Mouse (Mus musculus): Measurements from ENCODE around the gene Kcnk15.
A peak's percentile ranks its signal among the peaks of the same experiment; 100 is the strongest.

Kcnk15 gene

DNA sequence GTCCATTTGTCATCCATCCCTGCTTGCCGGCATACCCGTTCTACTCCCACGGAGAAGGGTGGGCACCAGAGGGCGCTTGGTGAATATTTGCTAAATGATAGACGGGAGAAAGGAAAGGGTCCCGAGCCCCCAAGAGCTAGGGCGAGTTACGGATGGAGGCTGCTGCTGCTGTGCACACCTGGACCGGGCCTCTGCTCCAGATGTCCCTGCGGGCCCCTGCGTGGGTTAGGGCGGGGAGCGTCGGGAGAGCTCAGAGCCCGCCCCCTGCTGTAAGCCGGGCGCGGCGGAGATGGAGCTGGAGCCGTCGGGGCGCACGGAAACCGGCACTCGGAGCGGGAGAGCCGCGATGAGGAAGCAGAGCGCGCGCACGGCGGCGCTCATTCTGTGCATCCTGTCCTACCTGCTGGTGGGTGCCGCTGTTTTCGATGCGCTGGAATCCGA is at the start of gene Kcnk15:
TSS of gene Kcnk15 (plus strand) at position 191 of the 441 bp plus-strand sequence.
- ATAC-seq (ENCODE audit: insufficient number of reproducible peaks, low FRiP score, low TSS enrichment) = no peak

DNA sequence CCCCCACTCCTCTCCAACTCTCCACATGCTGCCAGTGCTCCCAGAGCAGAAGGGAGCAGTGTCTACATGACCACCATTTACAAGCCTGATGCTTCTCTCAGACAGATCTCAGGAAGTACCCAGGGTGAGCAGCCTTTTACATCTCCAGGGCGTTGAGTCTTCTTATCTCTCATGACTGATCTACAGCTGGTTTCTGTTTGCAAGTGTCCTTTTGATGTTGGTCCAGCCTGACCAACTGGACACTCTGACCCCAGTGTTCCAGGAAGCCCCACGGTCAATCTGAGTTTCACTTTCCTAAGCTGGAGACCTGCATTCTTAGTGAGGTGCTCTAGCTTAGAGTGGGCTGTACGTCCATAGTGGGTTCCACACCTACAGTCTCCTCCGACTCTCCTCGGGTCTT is 49.6 kb upstream of the Kcnk15 start:
- ATAC-seq (ENCODE audit: insufficient number of reproducible peaks, low FRiP score, low TSS enrichment) = no peak

DNA sequence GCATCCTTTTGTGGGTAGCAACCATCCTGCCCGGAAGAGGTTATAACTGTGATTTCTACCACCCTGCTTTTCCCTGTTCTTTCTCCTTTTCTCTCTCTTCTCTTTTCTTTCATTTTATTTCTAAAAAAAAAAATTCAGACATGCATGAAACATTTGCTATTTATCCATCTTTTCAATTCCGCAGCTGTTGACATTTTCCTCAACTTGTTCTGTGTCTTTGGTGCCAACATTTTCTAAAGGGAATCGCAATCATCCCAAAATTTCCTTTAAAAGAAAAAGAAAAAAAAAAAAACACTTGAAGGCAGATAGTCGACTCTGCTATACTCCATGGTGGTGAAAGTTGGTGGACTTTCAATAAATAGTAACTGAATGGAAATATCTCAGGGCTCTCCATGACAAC is 44.3 kb upstream of the Kcnk15 start:
- no peak for ATAC-seq (ENCODE audit: insufficient number of reproducible peaks, low FRiP score, low TSS enrichment)

- no peak for ATAC-seq (ENCODE audit: insufficient number of reproducible peaks, low FRiP score, low TSS enrichment)
These were observed 43.7 kb upstream of the Kcnk15 start for GRCm38 (mm10) chr2:163809704-163810103.

GRCm38 (mm10) chr2:163813077-163813476 is 40.4 kb upstream of the Kcnk15 start:
- no peak for ATAC-seq (ENCODE audit: insufficient number of reproducible peaks, low FRiP score, low TSS enrichment)

DNA sequence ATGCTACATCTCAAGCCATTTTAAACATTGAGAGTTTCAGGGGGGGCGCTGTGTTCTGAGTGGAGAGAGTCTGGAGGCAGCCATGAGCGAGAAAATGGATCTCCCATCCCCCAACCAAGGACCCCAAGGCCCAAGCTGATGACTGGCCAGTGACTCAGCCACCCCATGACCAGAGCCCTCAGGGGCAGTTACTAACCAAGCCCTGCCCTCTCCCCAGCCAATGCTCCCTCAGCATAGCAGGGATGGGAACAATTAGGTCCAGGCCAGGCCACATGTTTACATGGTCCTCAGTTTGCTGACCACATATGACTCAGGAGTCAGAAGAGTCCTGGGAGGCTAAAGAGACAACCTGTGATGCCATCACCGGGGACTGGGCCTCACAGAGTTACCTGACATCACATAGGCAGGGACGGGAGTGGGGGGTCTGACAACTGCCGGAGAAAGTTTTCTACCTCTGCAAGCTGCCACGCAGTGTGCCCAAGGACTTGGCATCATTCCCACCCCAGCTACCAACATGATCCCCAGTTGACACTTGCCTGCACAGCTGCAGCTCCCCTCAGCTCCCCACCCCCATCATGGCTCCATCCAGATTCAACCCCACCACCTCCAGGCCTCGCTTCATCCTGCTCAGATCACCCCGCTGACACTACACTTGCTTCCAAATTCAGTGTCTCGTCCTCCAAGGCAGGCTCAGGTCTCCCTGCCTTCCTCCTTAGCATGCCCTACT is 38.5 kb upstream of the Kcnk15 start:
- no peak for ATAC-seq (ENCODE audit: insufficient number of reproducible peaks, low FRiP score, low TSS enrichment)

DNA sequence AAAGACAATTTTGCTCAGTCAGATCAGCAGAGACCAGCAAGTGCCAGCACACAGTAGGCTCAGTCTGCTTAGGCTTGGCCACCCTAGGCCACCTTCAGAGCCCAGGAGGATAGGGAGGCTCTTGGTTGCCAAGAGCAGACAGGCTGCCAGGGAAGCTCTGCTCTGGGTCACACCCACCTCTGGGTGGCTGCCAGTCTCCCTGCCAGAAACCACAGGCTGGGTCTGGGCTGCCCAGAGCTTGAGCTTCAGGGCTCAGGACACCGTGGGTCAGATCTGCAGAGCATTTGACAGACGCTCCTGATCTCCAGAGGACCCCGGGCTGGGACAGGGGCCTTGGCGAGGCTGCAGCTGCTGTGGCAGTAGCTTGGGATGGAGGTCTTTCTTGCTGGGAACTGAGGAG is 32.8 kb upstream of the Kcnk15 start, which contains the start of gene Ccn5:
TSS of gene Ccn5 (plus strand) at position 255 of the 400 bp plus-strand sequence.
- peak; percentile 72 for ATAC-seq (ENCODE audit: insufficient number of reproducible peaks, low FRiP score, low TSS enrichment)

- no peak for ATAC-seq (ENCODE audit: insufficient number of reproducible peaks, low FRiP score, low TSS enrichment)
These were observed 30.2 kb upstream of the Kcnk15 start for GRCm38 (mm10) chr2:163823248-163823647.

DNA sequence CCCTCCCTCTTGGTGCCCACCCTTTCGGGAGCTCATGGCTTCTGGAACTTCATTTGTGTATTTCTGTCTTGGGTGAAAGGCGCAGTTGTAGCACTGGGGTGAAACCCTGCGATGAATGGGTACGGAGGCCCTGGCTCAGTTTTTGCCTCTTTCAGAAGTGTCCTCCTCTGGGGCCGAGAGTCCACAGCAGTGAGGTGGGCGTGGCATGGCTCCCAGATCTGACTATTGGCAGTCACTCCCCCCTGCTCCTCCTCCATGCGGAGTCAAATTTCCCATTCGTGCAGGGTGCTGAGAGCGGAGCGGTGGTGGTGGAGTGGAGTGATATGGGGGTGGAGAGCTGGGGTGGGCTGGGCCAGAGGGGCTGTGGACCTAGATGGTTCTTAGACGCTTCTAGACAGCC is 29.7 kb upstream of the Kcnk15 start:
- ATAC-seq (ENCODE audit: insufficient number of reproducible peaks, low FRiP score, low TSS enrichment) = no peak

DNA sequence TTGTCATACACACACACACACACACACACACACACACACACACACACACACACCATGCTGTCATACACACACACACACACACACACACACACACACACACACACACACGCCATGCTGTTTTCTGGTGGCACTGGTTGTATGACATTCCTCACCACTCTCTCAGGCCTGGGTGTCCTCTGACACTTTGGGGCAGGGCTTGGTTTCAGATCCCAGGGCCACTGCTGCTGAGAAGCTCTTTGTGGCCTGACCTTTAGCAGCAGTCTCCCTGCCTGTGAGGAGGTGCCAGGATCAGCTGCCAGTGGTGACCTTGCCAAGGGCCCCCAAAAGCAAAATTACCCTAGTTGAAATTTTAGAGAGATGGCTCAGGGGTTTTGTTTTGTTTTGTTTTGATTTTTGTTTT is 27.6 kb upstream of the Kcnk15 start:
- ATAC-seq (ENCODE audit: insufficient number of reproducible peaks, low FRiP score, low TSS enrichment) = no peak

DNA sequence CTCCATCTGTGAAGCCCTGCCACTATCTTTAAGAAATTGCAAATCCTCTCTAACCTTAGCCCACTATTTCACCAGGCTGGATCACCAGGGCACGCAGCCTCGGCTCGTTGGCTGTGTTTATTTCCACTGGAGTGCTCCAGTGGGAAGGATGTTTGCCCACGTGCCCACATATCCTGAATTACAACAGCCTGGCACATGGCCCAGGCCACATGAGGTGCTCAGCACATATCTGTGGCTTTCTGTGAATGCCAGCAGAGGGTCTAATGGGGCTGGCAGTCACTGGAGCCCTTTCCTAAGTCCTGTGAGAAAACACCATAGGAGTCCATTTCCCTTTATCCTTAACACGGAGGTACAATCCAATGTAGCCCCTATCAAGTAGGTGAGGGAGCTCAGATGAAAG is 27.0 kb upstream of the Kcnk15 start:
- no peak for ATAC-seq (ENCODE audit: insufficient number of reproducible peaks, low FRiP score, low TSS enrichment)

GRCm38 (mm10) chr2:163831163-163831562 is 22.3 kb upstream of the Kcnk15 start:
- no peak for ATAC-seq (ENCODE audit: insufficient number of reproducible peaks, low FRiP score, low TSS enrichment)

DNA sequence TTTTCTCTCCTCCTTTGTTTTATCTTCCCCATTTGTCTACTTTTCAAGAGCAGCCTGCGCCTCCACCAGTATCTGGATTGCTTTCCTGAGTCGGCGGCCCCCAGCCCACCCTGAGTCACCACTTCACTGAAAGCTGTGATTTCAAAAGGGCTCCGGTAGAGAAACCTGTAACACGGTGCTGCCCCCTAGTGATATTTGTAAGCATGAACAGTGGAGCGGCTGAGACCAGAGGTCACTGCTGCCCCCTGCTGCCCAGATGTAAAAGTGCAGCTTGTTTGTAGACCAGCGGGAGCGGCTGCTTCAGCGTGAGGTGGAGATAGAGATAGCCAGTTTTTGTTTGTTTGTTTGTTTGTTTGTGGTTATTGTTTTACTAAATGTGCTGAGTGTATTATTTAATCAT is 15.4 kb upstream of the Kcnk15 start:
- ATAC-seq (ENCODE audit: insufficient number of reproducible peaks, low FRiP score, low TSS enrichment) = peak; percentile 81

- ATAC-seq (ENCODE audit: insufficient number of reproducible peaks, low FRiP score, low TSS enrichment) = peak; percentile 57; the same call in 1 of the 2 replicates
These were observed 13.9 kb upstream of the Kcnk15 start for GRCm38 (mm10) chr2:163839519-163839918.

- ATAC-seq (ENCODE audit: insufficient number of reproducible peaks, low FRiP score, low TSS enrichment) = no peak
These were observed 11.4 kb upstream of the Kcnk15 start for GRCm38 (mm10) chr2:163842043-163842442.

DNA sequence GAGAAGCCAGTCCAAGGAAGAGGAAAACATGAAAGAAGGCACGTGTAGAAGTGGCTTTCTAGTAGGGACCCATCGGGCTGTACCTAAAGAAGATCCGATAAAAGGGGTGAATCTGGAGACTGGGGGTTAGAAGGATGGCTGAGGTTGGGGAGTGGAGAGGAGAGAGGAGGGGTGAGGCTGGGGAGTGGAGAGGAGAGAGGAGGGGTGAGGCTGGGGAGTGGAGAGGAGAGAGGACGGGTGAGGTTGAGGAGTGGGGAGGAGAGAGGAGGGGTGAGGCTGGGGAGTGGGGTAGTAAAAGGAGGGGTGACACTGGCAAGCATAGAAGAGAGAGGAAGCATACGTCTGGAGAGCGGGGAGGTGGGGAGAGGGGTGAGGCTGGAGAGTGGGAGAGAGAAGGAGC is 3.8 kb downstream of the Kcnk15 start:
- ATAC-seq (ENCODE audit: insufficient number of reproducible peaks, low FRiP score, low TSS enrichment) = no peak

- peak; percentile 26; the same call in 1 of the 2 replicates for ATAC-seq (ENCODE audit: insufficient number of reproducible peaks, low FRiP score, low TSS enrichment)
These were observed 5.0 kb downstream of the Kcnk15 start for GRCm38 (mm10) chr2:163858254-163858947.

DNA sequence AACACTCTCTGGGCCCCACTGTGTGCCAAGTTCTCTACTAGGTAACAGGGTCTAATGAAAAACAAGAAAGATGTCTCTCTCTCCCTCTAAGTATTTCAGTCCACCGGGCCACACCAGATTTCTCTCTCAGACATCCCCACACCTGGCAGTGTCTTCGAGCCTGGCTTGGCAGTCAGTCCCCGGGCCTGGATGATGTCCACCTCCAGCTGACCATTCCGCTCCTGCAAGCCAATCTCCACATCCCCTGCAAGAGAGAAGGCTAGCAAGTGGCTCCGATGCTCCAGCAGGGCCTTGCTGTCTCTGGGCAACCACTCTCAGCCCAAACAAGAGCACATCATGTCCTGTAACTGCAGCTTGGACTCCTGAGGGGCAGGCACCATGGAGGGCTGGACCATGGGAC is 11.9 kb downstream of the Kcnk15 start:
- no peak for ATAC-seq (ENCODE audit: insufficient number of reproducible peaks, low FRiP score, low TSS enrichment)

DNA sequence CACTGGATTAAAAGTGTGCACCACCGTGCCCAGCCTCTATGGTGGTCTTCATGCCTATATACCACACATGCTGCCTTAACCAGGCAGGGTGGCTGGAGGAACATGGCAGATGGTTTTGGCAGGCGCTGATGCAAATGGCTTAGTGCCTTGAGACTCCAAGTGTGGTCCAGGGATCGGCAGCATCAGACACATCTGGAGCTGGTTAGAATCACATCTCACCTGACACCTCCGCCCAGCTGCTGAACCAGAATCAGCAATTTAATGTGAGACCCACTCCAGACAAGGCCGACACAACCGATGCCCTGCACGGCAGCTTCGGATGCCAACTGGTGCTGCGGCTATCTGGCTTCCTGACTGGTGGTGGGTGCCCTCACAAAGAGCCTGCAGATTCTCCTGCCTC is 12.6 kb downstream of the Kcnk15 start:
- ATAC-seq (ENCODE audit: insufficient number of reproducible peaks, low FRiP score, low TSS enrichment) = no peak

DNA sequence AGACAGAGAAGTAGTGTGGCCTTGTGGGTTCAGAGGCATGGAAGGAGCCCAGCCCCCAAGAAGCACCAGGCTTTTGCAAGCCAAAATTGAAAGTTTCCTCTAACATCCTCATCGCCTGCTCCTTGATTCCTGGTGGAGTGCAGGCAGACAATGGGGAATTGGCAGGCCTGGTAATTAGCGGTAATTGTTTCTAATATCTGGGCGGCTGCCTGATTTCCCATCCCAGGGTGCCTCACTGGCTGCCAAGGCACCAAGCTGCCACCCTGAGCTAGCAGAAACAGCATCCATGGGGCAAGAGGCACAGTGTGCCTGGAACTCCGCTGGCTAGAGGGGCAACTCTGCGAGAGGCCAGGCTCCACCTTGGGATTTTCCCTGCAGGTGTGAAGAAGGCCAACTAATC is 16.3 kb downstream of the Kcnk15 start:
- no peak for ATAC-seq (ENCODE audit: insufficient number of reproducible peaks, low FRiP score, low TSS enrichment)

DNA sequence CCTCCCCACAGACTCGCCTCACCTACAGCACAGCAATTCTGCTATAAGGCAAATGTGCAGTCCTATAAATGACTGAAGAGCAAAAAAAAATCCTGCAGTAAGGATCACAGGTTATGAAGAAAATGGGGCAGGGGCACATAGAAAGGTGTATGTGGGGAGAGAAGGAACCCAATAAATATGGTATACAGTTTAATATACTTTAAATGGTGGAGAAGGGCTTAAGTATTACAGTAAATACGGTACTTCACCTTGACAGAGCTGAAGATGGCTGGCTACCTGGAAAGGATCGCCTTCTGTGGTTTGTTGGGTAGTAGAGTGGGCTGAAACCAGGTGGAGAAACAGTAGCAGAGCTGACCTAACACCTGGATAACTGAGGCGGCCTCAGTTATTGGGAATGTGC is 17.8 kb downstream of the Kcnk15 start:
- no peak for ATAC-seq (ENCODE audit: insufficient number of reproducible peaks, low FRiP score, low TSS enrichment)

DNA sequence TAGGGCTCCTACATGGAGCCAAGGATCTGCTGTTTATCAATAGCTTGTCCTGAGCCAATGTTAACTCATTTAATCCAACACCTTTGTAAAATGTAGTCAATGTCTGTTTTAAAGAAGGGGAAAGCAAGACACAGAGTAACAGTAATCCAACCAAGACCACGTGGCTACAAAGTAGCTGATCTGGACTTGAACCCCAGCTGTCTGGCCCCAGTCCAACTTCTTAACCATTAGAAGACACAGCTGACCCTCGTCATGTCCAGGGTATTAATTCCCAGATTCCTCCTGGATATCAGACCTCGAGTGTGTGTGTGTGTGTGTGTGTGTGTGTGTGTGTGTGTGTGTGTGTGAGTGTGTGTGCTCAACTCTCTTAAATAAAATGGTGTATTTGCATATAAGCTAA is 18.5 kb downstream of the Kcnk15 start:
- no peak for ATAC-seq (ENCODE audit: insufficient number of reproducible peaks, low FRiP score, low TSS enrichment)

Data from cerebellum, adult (tissue).